Mouse (Mus musculus) ES-CJ7 (cell line): ENCODE data around the gene Mospd3.
A peak's percentile ranks its signal among the peaks of the same experiment; 100 is the strongest.
"Not testable (repeated sequence)": the region's sequence is repeated elsewhere in the genome, so short reads cannot be mapped to it uniquely, and the experiment has no call there.

Experiments
- DNase-seq: peaks from one replicate; pipeline ENCODE4 v3.0.0; 2011; ENCODE audit warnings: low read depth, low spot score

The Mospd3 gene

DNA sequence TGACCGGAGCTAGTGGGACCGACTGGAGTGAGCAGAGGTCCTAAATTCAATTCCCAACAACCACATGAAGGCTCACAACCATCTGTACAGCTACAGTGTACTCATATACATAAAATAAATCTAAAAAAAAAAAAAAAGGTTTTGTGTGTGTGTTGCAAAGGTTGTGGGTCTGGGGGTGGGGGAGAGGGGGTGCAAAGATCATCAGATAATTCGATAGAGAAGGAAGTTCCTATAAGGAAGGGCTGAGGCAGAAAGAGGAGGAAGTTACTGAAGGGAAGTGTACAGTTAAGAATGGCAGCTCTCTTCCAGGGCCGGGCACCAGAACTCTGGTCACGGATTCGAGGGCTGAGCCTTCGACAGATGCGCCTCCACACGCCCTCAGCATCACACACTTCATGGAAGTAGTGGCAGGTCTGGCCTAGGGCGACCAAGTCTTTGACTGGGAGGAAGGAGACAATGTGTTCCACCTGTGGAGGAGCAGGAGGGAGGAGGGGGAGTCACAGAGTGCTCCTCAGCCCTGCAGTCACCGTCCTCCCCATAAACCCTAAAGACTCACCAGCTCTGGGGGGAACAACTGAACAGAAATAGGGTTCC, 23.2 kb upstream of the Mospd3 start:
- DNase-seq, result no peak

- no peak for DNase-seq
These were observed 14.5 kb upstream of the Mospd3 start for GRCm38 (mm10) chr5:137615347-137615746.

DNA sequence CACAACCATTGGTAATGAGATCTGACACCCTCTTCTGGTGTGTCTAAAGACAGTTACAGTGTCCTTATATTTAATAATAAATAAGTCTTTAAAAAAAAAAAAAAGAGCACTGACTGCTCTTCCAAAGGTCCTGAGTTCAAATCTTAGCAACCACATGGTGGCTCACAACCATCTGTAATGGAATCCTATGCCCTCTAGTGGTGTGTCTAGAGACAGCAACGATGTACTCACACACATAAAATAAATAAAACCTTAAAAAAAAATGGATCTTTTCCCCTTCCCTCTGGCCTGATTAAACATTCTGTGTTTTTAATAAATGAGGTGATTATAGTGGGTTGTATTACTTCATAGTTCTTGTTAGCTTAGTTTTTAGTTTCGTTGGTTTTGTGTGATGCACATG, 14.1 kb upstream of the Mospd3 start:
- not testable (repeated sequence) for DNase-seq

DNA sequence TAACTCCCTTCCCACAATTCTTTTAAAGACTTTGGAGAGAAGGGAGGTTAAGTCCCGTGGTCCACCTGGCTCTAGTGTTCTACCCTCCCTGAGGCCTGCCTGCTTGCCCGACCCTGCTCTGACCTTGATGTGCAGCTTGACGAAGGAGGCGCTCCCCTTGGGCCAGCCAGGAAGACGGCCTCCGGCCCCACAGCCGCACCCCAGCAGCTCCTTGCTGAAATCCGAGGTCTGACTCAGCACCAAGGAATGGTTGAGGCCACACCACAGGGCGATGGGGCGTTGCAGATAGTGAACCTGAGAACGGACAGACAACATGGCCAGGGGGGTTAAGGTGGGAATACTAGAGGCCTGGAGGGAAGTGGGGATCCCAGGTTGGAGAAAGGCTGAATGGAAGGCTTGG, 12.7 kb upstream of the Mospd3 start, which contains the start of gene Pcolce:
Gene Pcolce, minus strand, starts transcription at position 235 of the 400 bp plus-strand sequence.
- DNase-seq, result peak; percentile 69

DNA sequence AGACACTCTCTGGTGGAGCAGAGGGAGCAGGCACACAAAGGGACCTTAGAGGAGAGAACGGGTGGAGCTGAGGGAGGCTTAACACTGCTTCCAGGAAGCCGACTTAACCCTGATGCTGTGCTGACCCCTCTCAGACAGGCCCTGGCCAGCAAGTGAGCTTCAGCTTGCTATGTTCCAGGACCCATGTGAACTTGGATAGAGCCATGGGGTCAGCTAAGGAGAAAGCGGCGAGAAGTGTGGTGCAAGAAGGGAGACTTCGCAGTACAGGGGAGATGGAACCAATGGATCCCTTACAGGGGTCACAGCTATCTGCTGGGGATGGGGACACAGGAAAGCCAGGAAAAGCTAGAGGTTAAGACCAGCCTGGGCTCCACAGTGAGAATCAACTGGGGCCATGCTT, 12.2 kb upstream of the Mospd3 start:
- DNase-seq, result no peak

DNA sequence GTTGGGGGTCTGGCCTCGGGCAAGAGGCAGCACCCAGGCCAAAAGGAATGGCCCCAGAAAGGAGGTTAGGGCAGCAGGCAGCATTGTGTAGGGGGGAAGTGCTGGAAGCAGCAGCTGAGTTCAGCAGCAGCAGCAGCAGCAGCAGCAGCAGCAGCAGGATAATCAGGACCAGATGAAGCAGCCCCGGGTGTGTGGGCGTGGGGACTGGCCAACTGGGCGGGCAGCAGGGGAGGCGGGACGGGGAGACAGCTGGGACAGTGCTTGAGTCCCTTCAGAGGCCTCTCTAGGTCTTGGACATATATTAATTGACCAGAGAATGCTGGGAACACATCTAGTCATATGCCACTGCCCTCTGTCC, 10.4 kb upstream of the Mospd3 start:
- DNase-seq, result no peak

DNA sequence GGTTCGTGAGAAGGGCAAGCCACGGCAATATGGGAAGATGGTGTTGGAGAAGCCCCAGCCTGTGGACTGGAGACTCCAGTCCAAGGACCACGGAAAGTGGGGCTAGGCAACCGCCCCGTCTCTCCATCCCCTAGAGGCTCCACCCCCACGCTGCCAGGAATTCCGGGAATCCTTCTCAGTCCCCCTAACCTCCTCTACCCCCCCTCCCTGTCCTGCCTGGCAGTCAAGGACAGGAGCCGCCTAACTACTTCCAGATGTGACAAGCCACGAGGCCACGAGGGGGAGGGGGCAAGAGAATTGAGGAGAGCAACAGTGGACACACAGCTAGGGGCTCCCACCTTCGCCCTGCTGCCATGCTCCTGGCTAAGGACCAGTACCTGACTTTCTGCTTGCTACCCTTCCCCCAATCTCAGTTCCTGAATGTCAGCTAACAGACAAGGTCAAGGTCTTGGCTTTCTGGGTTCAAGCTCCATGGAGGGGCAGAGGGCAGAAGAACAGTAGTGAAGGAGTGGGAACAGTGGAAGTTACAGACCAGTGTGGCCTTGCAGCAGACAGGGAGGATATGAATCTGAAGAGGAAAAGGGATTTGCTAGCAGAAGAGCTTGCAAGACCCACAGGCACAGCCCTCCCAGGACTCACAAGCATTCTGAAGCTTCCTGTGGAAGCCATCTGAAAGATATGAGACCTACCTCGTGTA, 9.8 kb upstream of the Mospd3 start:
- peak; percentile 89 for DNase-seq

- no peak for DNase-seq
These were observed 9.2 kb upstream of the Mospd3 start for GRCm38 (mm10) chr5:137610056-137610455.

DNA sequence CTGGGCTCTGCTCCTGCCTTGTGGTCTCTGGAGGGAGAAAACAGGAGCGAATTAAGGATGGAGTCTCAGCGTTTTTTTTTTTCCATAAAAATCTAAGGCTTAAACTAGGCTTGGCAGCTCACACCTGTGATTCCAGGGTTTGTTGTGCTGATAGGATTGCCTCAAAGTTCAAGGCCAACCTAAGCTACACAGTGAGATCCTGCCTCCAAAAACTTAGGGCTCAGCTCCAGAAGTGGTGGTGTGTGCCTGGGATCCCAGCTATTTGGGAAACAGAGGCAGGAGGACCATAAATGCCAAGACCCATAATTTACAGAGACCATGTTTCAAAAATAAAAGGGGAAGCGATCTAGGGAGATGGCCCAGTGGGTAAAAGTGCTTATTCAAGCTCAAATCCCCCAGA, 8.4 kb upstream of the Mospd3 start:
- no peak for DNase-seq

DNA sequence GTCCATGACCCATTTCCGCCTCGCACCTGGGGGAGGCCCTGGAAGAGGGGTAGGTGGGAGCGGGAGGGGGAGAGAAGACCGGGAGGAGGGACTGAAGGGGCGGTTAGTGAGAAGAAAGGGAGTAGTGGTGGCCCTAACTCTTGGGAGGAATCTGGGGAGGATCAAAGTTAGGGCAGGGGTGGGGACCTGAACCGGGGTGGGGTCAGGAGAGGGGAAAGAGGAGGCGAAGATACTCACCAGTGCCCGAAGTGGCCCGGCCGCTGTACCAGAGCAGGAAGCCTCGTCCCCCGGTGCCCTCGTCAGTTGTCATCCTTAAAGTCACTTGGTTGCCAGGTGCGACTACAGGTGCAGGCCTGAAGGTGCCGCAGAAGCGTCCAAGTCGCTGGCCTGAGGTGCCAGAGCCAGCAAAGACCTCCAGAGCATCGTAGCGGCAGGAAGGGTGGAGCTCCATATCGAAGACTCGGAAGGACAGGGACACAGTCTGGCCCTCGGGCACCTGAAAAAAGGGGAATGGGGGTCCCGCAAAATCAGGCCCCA, 7.9 kb upstream of the Mospd3 start:
- peak; percentile 53 for DNase-seq

- peak; percentile 86 for DNase-seq
These were observed 7.2 kb upstream of the Mospd3 start for GRCm38 (mm10) chr5:137607860-137608653.

DNA sequence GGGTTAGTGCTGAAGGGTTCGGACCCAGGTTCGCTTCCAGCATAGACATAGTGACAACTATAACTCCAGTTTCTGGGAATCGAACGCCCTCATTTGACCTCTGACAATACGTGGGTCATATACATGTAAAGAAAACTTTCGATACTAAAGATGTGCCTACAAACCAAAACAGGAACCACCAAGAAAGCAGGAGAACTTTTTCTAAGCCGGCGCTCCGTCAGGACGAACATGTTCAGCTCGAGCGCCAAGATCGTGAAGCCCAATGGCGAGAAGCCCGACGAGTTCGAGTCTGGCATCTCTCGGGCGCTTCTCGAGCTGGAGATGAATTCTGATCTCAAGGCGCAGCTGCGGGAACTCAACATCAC, 489 bp upstream of the Mospd3 start:
- DNase-seq, result peak; percentile 74

- DNase-seq, result no peak
These were observed 608 bp downstream of the Mospd3 start for GRCm38 (mm10) chr5:137600281-137600618.

- DNase-seq, result no peak
These were observed 1.3 kb downstream of the Mospd3 start for GRCm38 (mm10) chr5:137599600-137599999.

DNA sequence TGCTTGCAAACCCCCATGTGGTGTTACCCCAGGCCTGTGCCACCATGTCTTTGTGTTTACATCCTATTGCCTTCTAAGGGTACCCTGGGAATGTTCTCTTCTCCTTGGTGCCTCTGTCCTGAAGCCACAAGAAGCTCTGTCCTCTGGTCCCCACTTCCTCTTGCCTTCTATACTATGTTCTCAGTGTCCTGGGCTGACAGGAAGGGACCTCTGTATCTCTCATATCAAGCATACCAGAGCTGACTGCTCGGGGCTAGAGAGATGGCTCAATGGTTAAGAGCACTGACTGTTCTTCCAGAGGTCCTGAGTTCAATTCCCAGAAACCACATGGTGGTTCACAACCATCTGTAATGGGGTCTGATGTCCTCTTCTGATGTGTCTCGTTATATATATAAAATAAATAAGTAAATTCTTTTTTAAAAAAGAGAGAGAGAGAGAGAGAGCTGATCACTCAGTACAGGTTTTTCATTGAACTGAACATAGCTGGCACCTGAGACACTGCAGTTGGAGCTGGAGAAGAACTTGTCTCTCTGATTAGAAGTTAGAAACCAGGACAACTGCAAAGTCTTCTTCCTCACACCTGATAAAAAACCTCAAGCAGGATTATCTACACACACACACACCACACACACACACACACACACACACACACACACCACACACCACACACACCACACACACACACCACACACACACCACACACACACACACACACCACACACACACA, 2.6 kb downstream of the Mospd3 start:
- no peak for DNase-seq

- peak; percentile 51 for DNase-seq
These were observed 3.2 kb downstream of the Mospd3 start for GRCm38 (mm10) chr5:137597625-137598024.

GRCm38 (mm10) chr5:137596601-137597261, 4.1 kb downstream of the Mospd3 start:
- DNase-seq, result peak; percentile 67

DNA sequence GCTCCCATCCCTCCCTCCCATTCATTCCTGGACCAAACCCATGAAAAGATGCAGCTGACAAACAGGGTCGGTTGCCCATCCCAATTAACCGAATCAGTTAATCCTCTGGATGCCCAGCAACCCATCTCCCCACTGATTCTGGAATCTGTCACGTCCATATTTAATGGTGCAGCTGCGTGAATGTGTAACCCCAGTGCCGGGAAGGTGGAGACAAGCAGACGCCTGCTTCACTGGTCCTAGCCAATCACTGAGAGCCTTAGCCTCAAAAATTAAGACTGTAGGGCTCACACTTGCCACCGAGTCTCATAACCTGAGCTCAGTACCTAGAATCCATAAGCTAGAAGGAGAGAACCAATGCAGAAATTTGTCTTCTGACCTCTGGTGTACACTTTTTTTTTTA, 4.9 kb downstream of the Mospd3 start:
- DNase-seq, result no peak

DNA sequence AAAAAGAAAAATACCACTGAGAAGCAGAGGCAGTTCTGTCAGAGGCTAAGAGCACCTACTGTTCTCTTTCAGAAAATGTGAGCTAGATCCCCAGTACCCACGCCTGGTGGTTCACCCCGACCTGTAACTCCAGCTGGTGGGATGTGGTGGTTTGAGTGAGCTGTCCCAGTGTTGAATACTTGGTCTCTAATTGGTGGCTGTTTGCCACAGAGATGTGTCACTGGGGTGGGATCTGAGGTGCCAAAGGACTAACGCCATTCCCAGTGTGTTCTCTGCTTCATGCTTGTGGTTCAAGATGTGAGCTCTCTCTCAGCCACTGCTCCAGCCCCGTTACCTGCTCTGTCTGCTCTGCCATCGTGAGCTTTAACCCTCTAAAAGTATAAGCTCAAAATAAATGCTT, 10.4 kb downstream of the Mospd3 start:
- DNase-seq, result peak; percentile 62

GRCm38 (mm10) chr5:137584976-137585375, 15.9 kb downstream of the Mospd3 start:
- peak; percentile 85 for DNase-seq

- DNase-seq, result peak; percentile 59
These were observed 17.1 kb downstream of the Mospd3 start for GRCm38 (mm10) chr5:137583670-137584169.
